Mouse (Mus musculus): ENCODE measurements around the gene Asb13. TPM values are rescaled to one million over a fixed set of nuclear protein-coding genes. Genes with fewer than 3 reads are reported as not detected.
A peak's percentile ranks its signal among the peaks of the same experiment; 100 is the strongest.

Gene Asb13
- total RNA-seq (2015; ENCODE audit: low replicate concordance) (1.8 and 6.7 TPM in 2 replicates), total RNA-seq (2017; ENCODE audit: low replicate concordance) (0.39 and 6.2 TPM in 2 replicates)

DNA sequence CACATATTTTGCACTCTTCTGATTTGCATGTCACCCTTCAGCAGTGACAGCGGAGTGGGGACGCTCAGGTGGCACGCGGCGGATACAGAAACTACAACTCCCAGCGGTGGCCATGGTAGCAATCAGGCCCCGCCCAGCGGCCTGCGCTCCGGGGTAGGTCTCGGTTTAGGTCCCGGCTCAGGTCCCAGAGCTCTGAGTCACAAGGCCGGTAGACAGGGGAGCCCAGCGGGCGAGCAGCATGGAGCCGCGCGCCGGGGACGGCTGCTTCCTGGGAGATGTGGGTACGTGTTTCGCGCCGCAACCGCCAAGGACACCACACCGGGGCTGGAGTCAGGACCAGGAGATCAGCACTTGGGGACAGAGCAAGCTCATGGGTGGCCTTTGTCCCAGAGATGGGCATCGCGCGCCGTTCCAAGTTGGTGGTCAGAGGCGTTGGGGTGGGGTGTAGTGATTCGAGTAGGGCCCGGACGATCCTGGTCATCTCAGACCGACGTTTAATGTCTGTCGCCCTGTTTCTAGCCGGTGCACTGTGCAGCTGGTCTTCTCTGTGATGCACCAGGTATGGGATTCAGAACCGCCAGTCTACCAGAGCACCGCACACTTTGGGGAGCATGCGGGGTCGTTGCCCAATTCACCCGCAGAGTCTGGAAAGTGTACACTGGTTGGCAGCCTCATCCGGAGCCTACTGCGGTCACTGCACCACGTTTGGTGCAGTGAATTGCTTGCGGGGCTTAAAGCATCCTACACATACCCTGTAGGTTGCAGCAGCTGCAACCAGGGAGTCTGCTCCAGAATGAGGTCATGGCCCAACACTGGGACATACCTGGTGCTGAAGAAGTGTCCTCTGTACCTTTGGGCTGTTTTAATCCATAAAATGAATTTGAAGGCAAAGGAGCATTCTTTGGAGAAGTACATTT, at the start of gene Asb13:
TSS of gene Asb13 (plus strand) at position 138 of the 917 bp plus-strand sequence.
- peak; percentile 98 for ATAC-seq (replicated peaks; ENCODE audit: low FRiP score, poor library complexity, severe bottlenecking)

DNA sequence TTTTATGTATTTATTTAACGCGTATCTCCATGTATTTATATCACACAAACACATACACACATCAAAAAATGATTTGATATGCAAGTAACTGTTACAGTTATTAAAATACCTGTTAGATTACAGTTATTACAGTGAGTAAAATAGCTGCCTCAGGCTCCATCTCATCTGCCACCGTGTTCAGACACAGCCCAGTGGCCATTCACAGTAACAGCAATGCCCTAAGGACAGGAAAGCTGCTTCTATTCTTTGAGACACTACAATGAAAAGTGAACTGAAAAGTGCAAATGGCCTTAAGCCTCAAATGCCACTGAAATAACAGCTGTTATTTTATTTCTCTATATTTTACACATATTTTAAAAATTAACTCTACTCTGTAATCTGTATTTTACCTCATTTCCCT, 43.0 kb upstream of the Asb13 start:
- no peak for ATAC-seq (replicated peaks; ENCODE audit: low FRiP score, poor library complexity, severe bottlenecking)

DNA sequence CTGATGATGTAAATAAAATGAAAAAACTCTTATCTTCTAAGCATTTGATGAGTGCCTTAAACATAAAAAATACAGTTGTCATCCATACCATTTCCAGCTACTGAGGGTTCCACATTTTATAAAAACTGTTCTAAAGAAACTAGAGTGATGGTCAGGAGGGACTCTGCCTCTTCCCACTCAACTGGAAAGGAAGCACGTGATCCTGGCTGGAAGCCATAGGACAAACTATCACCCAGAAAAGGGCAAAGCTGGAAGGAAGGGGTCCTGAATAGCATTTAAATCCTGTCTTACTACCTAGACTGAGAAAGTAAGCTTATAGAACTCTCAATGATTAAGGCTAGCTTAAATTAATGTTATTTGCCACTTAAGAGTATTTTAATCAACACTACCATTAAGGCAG, 39.5 kb upstream of the Asb13 start:
- ATAC-seq (replicated peaks; ENCODE audit: low FRiP score, poor library complexity, severe bottlenecking), result no peak

DNA sequence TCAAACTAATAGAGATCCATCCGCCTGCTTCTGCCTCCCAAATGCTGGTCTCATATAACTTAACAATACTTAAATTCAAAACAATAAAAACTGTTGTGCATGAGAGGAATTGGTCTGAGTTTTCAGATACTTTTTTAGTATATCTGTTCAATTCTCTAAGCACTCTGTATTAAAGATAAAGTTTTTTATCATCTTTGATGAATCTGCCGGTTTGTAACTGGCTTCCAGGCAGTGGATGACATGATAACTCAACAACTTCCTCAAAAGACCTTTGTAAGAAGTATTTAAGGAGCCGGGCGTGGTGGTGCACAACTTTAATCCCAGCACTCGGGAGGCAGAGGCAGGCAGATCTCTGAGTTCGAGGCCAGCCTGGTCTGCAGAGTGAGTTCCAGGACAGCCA, 37.6 kb upstream of the Asb13 start:
- no peak for ATAC-seq (replicated peaks; ENCODE audit: low FRiP score, poor library complexity, severe bottlenecking)

DNA sequence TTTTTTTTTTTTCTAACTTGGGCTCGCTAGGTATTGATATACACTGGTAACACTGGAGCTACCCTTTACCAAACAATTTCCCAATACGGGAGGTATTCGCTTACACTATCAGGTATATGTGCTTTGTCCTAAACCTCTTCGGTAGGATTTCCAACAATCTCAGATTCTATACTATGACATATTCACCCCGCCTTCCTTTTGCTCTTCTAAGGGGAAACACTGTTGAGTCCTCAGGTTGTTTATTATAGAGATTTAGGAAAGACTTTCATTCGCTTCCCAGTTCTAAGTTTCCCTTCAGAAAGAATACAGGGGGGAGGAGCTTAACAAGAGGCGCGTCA, 24.1 kb upstream of the Asb13 start:
- peak; percentile 64 for ATAC-seq (replicated peaks; ENCODE audit: low FRiP score, poor library complexity, severe bottlenecking)

DNA sequence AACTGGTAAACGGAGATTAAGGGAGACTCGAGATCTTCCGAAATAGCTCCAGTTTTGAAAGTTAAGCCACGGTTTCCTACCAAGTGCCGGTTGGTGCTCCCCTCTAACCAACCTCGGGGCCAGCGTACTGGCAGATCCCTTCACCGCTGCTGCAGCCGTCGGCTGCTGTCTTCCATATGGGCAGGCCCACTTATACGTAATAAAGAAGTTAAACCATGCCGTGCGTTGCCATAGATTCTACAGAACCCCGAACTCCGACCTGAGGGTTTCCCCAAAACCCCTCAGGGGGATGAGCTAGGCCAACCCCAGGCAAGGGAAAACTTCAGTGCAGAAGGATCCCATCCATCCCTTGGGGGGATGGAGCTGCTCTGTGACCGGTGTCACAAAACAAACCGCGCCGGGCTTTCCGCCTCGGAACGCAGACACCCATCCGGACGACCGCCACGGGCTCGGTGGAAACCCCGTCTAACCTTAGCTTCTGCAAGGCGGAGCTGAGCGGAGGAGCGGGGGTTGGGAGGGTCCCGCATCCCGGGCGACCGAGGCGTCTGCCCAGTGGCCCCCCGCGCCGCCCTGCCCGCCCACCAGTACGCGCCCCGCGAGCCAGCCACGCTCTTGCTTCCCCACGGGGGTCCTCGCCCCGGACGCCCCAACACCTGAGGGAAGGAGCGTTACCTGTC, 23.6 kb upstream of the Asb13 start:
- ATAC-seq (replicated peaks; ENCODE audit: low FRiP score, poor library complexity, severe bottlenecking), result peak; percentile 27

DNA sequence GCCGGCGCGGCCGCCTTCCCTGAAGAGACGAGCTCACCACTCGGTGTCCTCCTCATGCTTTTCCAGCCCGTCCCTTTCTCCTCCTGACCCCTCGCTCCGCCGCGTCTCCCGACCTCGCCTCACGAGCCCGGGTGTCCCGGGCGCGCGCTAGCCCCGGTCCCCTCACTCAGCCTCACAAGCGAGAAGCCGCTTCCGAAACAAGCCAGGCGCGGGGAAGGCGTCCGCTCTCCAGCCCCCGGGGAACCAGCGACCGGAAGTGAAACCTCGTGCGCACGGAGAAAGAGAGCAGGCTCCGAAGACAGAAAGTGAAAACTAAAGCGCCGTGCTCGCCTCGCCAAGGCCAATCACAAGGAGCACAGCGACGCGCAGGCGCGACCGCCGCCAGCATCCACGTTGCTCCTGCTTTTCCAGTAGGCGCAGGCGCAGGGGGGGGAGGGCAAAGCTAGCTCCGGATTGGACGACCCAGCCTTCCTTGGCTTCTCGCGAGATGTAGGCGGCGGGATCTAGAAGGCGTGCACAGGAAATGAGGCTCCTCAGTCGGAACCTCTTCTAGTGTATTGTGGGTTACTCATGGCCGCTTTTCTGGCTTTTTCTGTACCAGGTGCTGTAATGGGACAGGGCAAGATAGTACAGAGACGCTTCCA, 22.9 kb upstream of the Asb13 start, which contains the start of gene Fam208b:
TSS of gene Fam208b (minus strand) at position 314 of the 644 bp plus-strand sequence.
- ATAC-seq (replicated peaks; ENCODE audit: low FRiP score, poor library complexity, severe bottlenecking), result peak; percentile 99

DNA sequence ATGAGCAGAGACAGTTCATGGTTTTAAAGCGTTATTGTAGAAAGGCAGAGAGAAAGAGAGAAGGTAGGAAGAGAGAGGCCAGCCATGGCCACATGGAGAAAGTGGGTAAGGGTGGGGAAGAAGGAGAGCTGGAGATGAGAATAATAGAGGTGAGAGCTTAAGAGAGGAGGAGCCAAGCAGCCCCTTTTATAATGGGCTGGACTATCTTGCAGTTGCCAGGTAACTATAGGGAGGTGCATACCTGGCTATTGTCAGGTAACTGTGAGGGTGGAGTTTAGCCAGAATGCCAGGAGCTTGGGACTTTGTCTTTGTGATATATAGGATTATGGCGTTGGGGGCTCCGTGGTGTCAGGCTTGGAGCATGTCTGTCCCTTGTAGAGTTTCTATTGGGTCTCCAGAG, 6.7 kb upstream of the Asb13 start:
- no peak for ATAC-seq (replicated peaks; ENCODE audit: low FRiP score, poor library complexity, severe bottlenecking)

DNA sequence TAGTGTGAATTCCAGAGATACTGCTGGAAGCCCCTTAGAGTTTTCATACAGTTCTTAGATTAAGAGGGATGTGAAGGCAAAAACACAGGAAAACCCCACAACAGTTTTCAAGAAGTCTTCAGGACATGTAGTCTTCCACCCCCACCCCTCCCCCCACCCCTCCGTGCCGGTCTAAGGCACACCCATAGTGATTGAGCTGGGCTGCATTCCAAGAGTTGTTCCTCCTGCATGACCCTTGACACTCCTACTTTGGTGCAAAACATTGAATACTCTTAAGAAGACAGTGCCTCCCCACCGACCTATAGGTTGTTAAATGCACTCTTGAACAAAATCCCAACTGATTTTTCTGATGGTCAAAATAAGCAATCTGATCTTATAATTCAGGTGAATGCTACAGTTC, 5.7 kb upstream of the Asb13 start:
- ATAC-seq (replicated peaks; ENCODE audit: low FRiP score, poor library complexity, severe bottlenecking), result no peak

DNA sequence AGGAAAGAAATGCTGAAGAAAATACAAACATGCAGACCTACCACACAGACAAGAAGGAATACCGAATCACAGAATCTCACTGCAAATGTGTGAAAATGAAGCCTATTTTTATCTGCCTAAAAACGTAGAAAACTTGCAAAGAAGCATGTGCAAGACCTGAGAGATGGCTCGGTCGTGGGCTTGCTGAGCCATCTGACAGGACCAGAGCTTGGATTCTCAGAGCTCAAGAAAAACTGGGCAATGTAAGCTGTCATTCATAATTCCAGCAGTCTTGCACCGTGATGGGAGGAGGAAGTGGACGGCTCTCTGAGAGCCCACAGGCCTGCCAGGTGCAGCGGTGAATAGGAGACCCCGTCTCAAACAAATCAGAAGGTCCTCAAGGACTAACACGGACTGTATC, 1.3 kb upstream of the Asb13 start:
- ATAC-seq (replicated peaks; ENCODE audit: low FRiP score, poor library complexity, severe bottlenecking), result no peak

DNA sequence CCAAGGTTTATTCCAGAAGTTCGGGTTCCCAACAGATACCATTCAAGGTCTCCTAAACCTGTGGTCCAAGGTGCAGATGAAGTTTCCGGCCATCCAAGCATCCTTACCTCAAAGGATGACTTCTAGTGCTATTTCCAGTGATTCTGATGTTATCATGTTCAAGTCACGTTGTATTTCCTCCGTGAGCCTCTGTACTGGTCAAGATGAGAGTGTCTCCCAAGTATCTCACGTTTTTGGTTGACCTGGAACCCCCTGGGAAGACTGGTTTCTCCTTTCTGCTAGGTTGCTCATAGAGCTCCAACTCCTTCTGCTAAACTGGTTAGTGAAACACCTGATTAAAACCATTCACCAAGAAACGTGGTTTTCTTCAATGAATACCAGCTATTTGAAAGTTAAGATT, 701 bp upstream of the Asb13 start:
- no peak for ATAC-seq (replicated peaks; ENCODE audit: low FRiP score, poor library complexity, severe bottlenecking)

DNA sequence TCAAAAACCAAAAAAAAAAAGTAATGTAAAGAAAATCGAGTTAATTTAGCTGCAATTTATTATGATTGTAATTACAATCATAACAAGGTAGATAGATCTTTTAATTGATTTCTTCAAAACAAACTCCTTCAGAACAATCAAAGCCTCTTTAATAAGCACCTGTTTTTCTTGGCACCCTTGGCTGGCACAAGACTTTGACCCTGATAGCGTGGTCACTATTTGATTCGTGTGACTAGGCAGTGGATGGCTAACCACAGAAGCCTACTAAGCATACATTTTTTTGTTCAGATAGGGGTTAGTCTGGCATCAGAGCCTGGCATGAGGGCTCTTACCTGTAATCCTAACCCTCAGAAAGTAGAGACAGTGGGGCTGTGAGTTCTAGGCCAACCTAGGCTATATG, 1.2 kb downstream of the Asb13 start:
- no peak for ATAC-seq (replicated peaks; ENCODE audit: low FRiP score, poor library complexity, severe bottlenecking)

DNA sequence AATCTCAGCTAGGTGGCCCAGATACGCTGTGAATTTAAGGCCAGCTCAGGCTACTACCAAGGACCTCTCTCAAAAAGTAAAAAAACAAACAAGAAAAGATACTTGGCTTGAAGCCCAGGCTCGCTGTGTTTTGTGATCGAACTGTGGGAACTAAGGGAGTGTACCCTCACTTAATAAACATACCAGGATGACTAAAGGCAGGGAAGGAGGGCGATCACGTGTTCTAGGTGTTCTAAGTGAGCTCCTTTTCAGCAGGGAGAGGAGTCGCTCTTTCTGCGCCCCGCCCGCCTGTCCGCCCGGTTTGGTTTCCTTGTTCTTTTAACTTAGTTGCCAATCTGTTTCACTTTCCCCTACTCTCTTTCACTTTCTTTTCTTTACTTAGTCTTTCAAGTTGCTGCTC, 3.0 kb downstream of the Asb13 start:
- ATAC-seq (replicated peaks; ENCODE audit: low FRiP score, poor library complexity, severe bottlenecking), result no peak

DNA sequence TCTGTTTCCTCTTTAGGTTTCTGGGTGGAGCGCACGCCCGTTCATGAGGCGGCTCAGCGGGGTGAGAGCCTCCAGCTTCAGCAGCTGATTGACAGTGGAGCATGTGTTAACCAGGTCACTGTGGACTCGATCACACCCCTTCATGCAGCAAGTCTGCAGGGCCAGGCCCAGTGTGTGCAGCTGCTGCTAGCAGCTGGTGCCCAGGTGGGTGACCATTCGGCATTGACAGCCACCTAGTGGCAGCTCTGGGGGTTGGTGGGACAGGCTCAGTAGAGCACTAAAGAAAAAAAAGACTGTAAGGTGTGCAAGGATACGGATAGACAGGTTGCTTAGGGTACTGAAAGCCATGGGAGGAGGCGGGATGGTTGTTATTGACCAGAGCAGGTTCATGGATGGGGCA, 8.2 kb downstream of the Asb13 start:
- no peak for ATAC-seq (replicated peaks; ENCODE audit: low FRiP score, poor library complexity, severe bottlenecking)

DNA sequence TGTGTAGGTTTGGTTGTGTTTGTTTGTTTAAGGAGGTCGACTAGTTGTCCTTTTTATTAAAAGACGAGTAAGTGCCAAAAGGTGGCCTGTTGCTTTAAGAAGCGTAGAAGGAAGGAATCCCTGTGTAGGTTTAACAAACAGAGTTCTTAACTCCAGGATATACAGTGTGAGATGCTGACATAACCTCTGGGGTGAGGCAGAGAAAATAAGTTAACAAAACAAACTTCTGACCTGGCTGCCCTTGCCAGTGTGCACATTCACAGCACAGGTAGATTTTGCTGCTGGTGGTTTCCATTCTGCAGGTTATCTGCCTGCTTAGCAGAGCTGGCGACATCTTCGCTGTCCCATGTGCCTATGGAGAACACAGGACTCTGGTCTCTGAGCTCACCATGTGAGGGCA, 8.7 kb downstream of the Asb13 start:
- ATAC-seq (replicated peaks; ENCODE audit: low FRiP score, poor library complexity, severe bottlenecking), result no peak

DNA sequence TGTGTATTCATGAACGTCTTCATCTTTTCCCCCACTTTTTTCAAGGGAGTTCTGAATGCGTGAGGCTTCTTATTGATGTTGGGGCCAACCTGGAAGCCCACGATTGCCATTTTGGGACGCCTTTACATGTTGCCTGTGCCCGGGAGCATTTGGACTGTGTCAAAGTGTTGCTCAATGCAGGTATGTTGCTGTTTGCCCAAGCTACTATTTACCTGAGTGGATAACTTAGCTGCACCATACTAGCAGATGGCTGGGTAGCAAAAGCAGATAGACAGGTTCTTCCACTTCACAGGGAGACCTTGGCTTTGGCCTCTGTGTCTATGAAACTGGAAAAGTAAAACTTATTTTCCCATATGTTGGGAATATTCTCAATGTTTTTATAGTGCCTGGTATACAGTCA, 11.0 kb downstream of the Asb13 start:
- no peak for ATAC-seq (replicated peaks; ENCODE audit: low FRiP score, poor library complexity, severe bottlenecking)

DNA sequence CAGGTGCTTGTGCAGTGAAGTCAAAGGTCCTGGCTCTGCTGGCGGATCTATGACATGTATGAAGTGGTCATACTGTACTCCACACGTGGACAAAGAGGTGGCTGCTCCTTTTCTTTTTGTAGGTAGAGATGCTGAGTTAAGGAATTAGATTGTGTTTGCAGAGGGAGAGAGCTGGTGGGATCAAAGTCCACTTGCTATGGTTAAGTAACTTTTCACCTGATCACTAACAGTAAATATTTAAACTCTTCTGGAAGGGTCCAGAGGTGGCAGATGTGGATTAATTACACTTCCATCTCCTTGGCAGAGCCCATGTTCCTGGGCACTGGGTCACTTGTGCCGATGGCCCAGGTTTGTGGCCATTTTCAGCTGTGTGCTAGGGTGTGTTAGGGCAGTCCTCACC, 12.1 kb downstream of the Asb13 start:
- ATAC-seq (replicated peaks; ENCODE audit: low FRiP score, poor library complexity, severe bottlenecking), result no peak

DNA sequence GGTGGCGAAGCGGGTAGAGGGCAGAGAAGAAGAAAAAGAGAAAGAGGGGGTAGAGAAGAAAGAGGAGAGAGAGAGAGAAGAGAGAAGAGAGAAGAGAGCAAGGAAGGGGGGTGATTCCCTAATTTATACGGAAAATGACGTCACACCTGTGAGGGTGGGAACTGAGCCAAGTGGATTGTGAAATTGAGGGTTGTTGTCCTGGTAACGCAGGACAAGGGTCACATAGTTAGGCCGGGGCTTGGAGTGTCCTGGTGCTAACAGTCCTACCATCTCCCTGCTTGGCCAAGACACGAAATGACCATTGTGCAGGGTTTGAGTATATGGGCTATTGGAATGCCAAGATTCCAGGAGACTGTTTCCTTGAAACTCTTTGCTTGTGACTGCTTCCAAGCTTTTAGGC, 12.7 kb downstream of the Asb13 start:
- ATAC-seq (replicated peaks; ENCODE audit: low FRiP score, poor library complexity, severe bottlenecking), result no peak

DNA sequence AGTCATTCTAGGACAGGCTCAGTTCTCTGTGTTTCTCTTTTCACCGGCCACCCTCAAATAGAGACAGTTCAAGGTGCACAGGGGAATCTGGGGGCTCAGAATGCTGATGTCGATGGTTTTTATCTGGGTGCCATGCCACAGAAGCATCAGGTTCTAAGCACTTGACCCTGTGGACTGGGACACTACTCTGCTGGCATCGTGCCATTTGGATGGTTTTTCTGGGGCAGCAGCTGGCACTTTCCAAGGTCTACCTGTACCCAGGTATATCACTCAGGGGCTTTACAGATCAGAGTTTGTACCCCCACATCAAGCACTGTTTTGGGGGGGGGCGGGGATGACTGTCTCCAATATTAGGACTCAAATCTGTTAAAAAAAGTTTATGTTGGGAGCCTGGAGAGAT, 16.7 kb downstream of the Asb13 start:
- no peak for ATAC-seq (replicated peaks; ENCODE audit: low FRiP score, poor library complexity, severe bottlenecking)

DNA sequence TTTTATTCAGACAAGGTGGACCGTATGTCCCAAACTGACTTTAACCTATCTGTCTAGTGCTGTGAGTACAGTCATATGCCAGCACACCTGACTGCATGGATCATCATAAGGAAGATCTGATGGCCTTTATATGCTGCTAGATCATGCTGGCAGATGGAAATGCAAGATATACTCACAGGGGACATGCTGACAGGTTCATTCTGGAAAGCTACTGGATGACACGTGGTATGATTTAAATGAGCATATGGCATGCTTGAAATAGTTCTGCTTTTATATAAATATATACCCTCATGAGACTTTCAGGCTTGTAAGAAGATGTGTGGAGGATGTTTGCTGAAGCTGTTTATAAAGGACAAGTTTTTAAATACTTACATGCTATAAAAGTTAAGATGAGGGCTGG, 20.6 kb downstream of the Asb13 start:
- no peak for ATAC-seq (replicated peaks; ENCODE audit: low FRiP score, poor library complexity, severe bottlenecking)

Measured in erythroid progenitor cell, adult 5-6 weeks (primary cell).